Mouse (Mus musculus) lung, postnatal 0 days (tissue): ENCODE data around the gene Cav2.

Experiments used
- CTCF ChIP-seq: IDR thresholded peaks from 2 replicates; pipeline ENCODE4 v1.5.1; 2016; ENCODE audit warnings: antibody characterized with exemption, mild to moderate bottlenecking
- EP300 ChIP-seq: IDR thresholded peaks from 2 replicates; pipeline ENCODE4 v1.6.1; 2016; ENCODE audit warnings: antibody characterized with exemption, mild to moderate bottlenecking, control low read depth

- TF ChIP-seq CTCF (no peak), EP300 (no peak)
Observed at GRCm38 (mm10) chr6:17314241-17314640, 33.3 kb downstream of the Cav2 start.
